Mouse (Mus musculus) right cerebral cortex, postnatal 25 days (tissue): ENCODE results near the gene Srgn.

Experiments used
- DNase-seq: peaks from one replicate; pipeline ENCODE4 v3.0.0; 2022

The Srgn gene

DNA sequence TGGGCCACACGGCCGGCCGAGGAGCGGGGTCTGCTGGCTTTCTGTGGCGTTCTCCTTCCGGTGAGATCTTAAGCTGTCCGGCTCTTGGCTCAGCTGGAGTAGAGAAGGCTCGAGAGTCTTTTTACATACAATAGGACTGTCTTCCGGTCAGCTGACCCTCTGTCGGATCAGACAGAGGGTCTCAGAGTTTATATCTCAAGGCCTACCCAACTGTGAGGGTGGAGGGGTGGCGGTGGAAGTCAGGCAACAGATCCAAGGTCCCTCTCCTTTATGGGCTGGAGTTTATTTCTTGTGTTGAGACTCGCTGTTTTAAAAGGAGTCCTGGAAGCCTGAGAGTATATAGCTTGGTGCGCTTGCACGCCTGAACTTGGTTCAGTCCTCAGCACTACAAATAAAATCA is at the start of gene Srgn:
TSS of gene Srgn (minus strand) at position 101 of the 400 bp plus-strand sequence.
- DNase-seq, result no peak

DNA sequence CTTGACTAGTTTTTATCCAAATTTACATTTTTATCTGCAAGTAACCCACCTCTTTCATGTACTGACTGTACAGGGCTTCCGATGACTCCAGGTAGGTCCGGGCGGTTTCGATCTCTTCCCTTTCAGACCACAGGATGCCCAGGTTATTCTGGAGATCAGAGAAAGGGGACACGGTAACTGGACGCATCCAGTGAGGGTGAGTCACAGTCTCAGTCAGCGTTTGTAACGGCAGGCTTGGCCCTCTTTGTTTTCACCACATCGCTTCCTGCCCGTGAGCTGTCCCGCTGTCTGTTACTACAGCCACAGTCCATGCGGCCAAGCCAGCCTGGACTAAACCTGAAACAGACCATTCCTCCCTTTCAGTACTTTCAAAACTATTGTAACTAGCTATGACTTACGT is 47.8 kb upstream of the Srgn start:
- DNase-seq, result no peak

DNA sequence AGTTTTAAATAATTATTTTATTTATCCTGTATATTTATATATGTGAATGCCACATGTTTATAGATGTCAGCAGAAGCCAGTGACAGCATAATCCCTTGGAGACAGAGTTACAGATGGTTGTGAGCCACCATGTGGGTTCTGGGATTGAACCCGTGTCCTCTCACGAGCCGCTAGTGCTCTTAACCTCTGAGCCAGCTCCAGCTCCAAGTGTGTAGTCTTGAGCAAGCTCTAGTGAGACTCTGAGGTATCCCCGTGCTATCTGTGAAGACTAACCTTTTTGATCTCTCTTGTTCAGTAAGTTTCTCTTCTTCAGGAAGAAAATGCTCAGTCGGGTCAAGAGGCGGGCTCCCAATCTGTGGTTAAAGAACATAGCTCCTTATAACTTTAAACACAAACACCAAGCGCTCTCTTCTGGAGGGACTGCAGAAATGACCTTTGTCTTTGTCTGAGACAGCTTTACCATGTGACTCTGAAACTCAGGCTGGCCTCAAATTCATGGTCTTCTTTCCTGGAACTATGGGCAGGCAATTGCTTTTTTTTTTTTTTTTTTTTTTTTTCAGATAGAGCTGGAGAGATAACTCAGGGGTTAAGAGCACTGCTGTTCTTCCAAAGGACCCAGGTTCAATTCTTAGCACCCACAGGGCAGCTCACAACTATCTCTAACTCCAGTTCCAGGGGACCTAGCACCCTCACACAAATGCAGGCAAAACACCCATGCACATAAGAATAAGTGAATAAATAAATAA is 43.0 kb upstream of the Srgn start:
- no peak for DNase-seq

DNA sequence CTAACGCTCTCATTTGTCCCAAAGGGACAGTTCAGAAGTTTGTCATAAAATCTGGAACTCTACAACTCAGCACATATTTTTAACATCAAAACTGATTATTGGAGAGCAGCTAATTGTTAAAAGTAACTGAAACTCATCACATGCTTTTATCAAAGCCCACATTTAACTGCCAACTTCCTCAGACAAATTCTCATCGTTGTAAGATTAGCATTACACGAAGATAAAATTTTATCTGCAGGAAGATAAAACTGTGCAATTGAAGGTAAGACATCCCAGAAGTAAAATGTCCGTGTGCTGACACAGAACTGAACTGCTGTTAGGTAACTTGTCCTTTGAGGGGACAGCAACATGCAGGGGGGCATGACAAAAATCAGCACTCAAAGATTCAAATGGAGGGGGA is 41.6 kb upstream of the Srgn start:
- DNase-seq, result no peak

DNA sequence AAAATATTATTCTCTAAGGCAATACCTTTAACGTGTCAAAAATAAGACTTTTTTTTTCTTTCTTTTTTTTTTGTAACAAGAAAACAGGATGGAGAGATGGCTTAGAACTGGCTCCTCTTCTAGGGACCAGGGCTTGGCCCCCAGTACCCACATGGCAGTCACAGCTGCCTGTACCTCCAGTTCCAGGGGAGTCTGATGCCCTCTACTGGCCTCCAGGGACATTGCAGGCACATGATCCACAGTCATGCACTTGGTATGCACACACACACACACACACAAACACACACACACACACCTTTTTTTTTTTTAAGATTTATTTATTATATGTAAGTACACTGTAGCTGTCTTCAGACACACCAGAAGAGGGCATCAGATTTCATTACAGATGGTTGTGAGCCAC is 30.5 kb upstream of the Srgn start:
- no peak for DNase-seq

DNA sequence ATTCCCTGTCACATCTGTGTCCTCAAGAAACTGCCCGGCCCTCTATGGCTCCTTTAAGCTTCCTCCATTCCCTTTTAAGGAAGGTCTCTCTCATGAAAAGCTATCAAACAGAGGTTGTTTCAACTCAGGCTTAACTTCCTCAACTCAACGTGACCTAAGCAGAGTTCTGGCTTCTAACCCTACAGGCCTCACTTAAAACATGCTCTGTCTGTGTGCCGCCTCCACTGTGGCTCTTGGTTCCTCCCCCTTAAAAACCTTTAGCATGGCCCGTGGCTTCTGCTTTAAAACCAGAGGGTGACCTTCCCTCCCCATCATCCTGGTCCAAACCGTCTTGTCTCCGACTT is 29.3 kb upstream of the Srgn start:
- DNase-seq, result no peak

DNA sequence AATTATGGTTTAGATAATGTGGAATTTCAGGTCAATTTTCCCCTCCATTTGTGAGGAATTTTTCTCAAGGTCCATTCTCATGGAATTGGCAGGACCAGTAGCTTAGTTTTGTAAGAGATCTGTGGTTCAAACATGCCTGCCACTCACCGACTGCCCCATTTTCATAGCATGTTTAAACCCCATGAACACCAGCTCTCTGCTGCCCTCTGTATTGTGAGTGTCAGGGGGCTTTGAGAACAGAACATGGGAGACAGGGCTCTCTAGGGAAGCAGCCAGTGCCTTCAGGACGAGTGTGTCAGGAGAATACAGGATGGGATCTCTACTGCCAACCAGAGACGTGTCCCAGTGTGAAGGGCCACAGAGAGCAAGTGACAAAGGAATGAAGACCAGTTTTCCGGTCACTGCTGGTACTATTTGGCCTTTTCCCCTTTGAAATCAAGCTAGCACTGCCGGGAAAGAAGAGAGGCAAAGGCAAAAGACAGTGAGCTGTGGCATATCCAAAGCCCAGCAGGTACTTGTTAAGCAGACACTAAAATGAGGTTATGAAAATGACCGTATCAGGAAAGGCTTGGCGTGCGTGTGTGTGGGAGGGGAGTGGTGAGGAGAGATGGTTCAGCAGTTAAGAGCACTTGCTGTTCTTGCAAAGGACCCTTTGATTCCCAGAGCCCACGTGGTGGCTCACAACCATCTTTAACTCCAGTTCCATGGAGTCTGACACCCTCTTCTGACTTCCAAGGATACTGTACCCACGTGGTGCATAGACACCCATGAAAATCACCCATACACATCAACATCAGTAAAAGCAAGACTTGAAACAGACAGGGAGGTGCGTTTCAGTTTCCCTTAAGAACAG is 28.7 kb upstream of the Srgn start:
- DNase-seq, result no peak

DNA sequence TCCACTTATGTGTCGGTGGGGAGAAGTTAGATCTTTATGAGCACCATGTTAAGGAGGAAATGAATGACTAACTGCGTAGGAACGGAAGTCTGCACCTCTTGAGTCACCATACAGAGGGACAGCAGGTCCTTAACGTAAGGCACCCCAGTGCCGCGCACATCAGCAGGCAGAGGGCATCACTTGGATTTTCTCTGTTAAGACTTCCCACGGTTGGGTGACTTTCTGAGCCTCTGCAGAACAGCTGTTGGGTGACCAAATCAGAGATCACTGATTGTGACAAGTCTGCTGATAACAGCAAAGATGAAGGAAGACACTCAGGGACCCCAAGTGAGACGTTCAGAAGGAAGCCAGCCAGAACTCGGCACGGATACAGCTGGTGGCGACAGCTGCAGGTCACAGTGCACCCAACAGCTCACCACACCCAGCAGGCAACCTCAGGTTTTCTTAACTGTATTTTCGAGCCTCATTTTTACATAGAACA is 26.4 kb upstream of the Srgn start:
- DNase-seq, result no peak

DNA sequence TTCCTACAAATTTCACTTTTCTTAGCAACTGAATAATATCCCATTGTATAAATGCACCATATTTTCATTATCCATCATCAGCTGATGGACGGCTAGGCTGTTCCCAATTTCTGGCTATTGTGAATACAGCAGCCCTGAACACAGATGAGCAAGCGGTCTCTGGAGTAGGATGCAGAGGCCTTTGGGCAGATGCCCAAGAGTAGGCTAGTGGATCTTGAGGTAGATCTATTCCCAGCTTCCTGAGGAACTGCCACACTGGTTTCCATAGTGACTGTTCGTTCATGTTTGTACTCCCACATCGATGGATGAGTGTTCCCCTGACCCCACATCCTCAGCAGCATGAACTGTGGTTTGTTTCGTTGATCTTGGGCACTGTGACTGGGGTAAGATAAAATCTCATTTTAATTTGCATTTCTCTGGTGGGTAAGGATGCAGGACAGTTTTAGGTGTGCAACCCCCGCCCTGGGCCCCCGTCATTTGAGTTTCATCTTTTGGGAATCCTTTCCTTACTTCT is 23.6 kb upstream of the Srgn start:
- DNase-seq, result peak; percentile 19

DNA sequence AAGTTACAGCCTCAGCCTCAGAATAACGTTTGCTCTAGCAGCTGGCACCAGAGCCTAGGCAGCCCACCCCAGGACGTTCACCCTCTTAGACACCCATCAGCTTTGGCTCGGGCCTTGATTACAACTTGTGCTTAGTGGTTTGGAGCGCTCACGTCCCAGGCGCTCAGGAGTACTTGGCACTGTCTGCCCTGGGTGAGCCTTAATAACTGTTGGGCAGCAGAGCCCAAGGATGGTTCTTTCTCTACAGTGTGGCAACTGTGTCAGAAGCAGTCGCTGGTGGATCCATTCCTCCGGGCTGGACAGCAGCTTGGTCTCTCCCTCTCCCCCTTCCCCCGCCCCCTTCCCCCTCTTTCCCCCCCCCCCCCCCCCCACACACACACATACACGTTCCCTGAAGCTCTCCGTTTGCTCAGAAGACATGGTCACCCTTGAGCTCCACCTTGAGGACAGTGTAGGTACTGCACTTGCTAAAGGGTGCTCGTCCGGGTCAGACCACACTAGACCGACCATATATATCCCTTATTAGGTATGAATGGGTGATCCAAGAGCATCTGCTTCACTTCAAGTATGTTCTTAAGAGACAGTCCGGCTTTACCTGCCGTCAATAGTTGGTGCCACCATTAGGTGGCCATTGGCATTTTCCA is 22.4 kb upstream of the Srgn start:
- peak; percentile 33 for DNase-seq

DNA sequence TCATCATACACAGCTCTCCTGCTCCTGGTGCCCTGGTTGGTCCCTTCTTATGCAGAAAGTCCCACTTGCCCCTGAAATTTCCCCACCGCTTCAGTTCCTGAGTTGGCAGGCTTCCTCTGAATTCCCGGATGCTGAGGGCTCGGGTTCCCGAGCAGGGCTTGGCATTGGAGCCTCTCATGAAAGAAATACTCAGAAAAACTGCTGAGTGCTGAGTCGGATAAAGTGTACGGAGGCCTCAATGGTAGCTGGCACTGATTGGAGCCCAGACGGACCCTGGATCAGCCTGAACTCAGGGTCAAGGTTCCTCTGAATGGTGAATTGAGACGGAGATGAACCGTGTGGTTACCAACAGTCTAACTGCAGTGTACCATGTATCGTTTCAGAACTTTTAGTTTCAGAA is 19.2 kb upstream of the Srgn start:
- no peak for DNase-seq

DNA sequence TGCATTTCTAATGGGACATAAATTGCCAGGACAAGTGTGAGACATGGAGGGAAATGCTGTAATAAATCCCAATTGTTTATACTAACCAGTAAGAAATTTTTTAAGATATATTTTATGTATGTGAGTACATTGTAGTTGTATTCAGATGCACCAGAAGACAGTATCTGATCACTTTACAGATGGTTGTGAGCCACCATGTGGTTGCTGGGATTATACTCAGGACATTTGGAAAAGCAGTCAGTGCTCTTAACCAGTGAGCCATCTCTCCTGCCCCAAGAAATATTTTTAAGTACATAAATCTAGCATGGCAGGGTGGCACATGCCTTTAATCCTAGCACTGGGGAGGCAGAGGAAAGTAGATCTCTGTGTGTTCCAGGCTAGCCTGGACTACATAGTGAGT is 18.5 kb upstream of the Srgn start:
- no peak for DNase-seq

DNA sequence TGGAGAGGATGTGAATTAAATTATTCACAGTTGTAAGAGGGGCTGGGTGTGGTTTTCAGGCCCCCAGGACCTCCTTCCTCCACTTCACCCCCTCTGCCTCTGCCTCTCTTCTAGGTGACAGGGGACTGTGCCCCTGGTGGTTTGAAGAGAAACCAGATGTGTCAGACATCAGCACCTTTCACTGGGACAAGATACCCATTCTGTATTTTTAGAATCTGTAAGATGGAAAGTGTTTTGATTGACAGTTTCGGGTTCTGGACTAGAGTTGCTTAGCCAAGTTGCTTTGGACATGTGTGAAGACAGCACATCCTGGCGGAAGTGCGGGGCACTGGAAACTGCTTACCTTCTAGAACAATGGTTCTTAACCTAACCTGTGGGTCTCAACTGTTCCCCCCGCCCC is 17.1 kb upstream of the Srgn start:
- DNase-seq, result no peak

DNA sequence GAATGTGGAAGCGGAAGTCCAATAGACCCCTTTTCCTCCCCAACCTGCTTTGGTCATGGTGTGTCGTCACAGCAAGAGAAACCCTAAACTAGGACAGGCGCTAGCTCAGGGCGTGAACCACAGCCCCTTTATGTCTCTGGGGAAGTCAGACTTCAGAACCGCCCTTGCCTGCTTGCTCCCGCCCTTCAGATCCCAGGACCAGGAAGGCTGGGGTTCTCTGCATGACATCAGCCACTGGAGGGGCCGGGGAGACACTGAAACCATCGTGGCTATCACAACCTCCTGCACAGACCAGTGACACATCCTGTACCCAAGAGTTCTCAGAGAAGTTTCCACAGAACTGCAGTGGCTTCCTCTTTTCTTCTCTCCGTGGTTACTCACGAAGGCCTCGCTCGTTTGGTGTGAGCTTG is 16.2 kb upstream of the Srgn start:
- no peak for DNase-seq

DNA sequence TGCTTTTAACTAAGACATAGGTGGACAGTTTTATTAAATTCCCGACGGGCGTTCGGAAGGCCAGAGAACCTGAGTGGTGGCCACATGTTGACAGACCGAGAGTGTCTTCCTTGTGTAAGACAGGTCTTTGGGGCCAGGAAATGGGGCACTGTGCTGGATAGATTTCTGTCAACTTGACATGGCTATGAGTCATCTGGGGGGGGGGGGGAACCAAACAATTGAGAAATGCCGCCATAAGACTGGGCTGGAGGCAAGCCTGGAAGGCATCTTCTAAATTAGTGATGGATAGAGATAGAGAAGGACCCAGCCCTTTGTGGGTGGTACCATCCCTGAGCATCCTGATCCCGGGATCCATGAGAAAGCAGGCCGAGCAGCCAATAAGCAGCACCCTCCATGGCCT is 15.7 kb upstream of the Srgn start:
- DNase-seq, result no peak

DNA sequence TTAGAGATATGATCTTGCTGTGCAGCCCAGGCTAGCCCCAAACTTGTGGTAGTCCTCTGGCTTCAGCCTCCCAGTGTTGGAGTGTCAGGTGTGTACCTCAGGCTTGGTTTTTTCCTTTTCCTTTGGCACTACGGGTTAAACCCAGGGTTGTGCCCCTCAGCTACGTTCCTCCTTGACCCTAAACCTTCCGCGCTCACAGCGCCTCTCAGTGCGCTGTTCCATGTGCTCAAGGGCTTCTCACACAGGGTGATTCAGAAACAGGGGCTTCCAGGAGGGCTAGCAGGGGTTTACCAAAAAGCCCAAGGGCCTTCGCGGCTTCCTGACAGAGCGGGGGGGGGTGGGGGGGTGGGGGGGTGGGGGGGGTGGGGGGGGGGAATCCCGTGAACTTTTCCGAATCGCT is 15.3 kb upstream of the Srgn start:
- no peak for DNase-seq

DNA sequence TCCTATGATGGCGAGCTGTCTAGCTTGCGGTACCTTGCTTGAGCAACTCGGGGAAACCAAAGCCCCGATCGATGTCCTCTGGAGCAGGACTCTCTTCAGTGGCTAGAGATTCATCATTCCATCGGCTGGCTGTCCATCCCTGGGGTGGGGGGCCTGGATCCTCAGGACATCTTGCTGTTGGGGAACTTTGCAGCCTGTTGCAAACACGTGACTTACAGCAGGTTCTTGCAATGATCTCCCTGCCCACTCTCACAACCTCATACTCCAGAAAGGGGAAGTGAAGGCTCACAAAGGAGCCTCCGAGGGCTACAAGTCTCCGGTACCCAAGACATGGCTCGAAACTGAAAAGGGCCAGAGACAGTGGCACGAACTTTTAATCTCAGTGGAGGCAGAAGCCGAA is 14.2 kb upstream of the Srgn start:
- DNase-seq, result no peak

DNA sequence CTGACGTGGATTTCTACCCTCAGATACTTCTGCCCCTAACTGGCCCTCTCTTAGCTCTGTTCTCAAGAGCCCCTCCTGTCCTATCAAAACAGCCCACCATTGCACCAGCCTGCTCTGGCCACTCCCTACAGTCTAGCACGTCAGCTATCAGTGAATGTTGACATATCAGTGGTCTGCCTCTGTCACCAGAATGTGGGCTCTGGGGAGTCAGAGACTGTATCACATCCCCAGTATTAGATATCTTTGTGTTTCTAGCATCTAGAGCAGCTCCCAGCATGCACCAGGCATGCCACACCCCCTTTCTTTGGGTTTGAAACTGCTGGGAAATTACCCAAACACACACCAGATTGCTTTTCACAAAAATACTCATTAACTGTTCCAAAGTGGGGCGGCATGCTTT is 13.5 kb upstream of the Srgn start:
- DNase-seq, result no peak

DNA sequence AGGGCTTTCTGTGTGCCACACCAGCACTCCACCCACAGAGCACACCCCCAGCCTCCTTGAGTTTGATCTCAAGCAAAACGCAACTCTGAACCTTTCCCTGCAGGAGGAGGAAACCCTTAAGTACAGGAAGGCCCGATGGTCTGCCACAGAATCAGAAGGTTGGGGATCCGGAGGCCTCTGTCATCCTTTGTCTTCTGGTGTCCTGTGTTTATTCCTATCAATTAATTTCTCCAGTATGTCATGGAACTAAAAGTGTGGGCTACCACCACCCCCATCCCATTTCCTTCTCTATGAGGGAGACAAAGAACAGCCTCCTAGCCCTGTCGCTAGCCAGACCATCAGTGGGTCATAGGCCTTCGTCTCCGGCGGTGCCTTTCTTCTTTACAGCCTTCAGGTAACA is 7.3 kb upstream of the Srgn start:
- DNase-seq, result no peak

DNA sequence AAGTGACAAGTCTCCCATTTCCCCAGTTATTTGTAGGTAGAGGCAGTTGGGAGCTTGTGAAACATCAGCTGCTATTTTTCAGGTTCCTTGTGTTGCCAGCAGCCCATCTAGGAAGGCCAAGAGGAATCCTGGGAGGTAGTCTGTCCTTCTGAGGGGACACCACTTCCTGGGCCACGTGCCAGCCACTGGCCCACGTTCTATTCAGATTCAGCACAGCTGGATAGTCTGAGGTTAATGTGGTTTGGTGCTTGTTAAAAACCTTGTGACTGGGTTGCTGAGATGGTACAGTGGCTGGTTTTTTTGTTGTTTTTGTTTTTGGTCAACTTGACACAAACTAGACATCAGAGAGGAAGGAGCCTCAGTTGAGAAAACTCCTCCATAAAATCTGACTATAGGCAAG is 5.6 kb upstream of the Srgn start:
- no peak for DNase-seq

DNA sequence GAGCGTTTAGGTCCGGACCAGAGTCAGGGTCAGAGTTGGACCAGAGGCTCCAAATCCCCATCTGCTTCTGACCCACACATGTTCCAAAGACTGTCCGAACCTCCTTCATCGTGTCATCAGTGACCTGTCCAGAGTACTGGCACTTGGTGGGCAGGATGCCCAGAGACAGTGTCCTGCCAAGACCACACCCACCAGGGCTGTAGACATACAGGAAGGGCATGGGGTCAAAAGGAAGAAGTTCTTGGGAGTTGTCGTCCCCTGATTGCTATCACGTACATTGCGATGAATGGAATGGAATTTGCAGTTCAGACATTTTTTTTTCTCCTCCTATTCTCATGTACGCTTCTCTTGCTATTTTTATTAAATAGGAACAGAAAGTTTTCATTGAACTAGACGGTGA is 2.9 kb upstream of the Srgn start:
- no peak for DNase-seq

DNA sequence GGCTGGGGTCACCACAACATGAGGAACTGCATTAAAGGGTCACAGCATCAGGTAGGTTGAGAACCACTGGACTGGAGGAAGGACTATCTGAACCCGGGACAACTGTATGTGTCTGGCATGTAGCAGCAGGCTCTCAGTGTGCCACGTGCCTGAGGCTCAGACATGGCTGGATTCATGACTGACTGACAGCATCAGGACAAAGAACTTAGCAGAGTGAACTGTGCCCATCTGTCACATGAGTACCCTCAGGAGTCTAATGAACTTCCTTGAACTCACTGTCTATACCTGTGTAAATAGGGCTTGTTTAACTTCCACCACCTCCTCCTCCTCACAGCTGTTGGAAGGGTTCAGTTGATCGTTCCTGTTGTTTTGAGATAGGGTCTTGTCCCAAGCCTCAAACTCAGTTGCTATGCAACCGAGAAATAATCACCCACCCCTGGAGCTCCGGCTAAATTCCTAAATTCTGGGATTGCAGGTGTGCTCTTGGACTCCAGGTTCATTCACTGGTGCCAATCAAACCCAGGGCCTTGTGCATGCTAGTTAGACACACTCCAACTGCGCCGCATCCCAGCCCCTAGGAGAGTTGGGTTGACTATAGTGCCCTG is 4.8 kb downstream of the Srgn start:
- no peak for DNase-seq

DNA sequence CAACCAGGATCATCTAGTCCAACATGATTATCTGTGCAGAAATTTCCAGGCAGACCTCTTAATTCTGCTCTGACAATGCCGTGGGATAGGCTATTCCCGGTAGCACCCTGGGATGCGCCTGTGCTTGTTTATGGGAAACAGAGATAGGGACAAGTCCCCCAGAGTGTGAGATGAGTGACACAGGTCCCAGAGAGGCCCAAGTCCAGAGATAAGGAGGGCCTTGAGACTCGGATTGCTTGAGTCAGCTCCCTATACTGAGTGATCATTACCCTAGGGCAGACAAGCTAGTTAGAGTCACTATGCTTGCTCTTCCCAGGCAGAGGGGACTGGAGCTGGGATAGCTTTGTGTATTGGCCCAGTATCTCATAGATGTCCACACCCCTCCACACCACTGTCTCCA is 5.5 kb downstream of the Srgn start:
- no peak for DNase-seq
